Mouse (Mus musculus): ENCODE measurements at regions not wholly inside any gene's neighbourhood (a gene's known extent, or its start where the extent isn't known, plus 50 kb on each side); places are given as distances from the start of the nearest gene placed in this dataset.
"Not testable (repeated sequence)": the region's sequence is repeated elsewhere in the genome, so short reads cannot be mapped to it uniquely, and the experiment has no call there.

DNA sequence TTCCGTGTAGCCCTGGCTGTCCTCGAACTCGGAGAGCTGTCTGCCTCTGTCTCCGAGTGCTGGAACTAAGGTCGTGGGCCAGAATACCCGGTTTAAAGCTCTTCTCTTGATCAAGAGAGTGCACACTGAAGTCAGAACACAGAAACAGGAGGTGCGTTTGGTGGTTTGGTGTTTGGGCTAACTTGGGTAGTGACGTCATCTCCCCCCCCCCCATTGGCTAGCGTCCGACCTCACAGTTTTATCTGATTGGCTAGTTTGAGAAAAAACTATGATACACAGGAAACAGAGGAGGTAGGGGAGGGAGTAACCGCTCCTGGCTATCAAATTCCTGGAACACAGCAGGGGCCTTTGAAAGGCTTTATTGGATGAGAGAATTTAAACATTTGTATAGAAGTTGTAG lies 60.2 kb upstream of the Pim1 start:
- ATAC-seq (ENCODE audit: poor library complexity, severe bottlenecking), result no peak

DNA sequence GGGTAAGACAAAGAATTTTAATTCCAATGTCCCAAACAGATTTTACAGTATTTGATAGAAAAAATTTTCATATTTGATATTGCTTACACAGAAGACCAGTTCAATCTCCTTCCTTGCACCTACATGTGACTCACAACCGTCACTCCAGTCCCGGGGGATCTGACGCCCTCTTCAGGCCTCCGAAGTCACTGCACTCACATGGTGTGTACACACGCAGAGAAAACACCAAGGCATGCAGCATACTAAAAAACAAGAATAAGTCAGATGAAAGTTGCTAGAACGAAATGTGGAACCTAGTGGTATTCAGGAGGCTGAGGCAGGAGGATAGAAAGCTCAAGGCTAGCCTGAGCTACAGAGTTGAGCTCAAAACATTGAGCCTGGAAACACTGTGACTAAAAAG lies 59.7 kb upstream of the Pim1 start:
- no peak for ATAC-seq (ENCODE audit: poor library complexity, severe bottlenecking)

DNA sequence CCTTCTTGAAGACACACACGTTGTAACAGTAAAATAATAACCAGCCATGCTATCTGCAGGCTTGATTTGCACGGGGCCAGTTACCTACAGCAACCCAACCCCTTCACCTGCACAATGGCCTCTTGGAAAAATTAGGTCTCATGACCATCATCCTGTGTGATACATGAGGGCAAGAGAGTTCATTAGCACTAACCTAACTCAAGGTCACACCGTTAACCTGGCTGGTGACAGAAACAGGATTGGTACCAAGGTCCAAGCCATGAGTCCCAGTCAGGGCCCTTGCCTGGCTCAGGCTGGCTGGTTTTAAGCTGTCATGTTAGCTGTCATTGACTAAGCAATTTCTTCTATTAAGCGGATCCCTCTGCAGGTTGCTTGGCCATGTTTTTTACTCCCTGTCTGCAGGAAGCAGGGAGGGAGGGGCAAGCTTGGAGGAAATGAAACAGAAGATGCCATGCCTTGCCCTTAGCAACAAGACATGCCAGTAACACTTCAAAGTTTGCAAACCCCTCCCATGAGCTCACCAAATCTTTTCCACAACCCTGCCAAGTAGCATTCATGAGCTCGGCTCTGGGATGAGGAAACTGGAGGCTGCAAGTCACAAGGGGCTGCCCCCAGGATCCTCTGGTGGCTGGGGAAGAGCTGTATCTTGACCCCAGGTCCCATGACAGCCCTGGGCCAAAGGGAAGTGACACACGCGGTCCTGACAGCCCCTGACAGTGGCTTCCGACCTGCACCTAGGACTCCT lies 58.8 kb upstream of the Pim1 start:
- ATAC-seq (ENCODE audit: poor library complexity, severe bottlenecking), result peak; percentile 72

DNA sequence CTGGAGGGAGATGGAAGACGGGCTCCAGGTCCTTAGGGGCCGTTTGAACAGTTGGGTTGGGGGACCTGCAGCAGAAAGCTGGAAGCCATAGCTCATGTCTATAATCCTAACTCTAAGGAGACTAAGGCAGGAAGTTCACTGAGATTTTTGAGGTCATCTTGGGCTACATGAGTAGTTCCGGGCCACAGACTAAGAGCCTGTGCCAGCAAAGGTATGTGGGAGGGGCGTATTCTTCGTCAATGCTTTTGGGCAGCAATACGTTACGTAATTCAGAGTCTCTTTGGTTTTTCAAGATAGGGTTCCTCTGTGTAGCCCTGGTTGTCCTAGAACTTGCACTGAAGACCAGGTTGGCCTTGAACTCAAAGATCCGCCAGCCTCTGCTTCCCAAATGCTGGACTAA lies 57.9 kb upstream of the Pim1 start:
- no peak for ATAC-seq (ENCODE audit: poor library complexity, severe bottlenecking)

DNA sequence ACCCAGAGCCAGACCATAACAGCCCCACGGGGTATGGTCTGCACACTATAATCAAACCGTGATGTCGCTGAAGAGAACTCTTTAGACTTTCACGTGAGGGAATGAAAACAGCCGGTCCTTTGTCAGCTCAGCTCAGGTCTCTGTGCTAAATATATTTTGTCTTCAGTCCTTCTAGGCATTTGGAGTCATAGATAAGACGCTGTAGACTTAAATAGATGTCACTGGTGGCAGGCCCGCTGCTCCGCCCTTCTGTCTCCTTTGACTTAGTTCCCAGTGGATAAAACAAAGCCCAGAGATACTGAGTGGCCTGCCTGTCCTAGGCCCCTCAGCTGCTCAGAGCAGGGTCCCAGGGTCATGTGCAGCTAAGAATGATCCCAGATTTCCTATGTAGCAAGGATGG lies 57.2 kb upstream of the Pim1 start:
- ATAC-seq (ENCODE audit: poor library complexity, severe bottlenecking), result no peak

DNA sequence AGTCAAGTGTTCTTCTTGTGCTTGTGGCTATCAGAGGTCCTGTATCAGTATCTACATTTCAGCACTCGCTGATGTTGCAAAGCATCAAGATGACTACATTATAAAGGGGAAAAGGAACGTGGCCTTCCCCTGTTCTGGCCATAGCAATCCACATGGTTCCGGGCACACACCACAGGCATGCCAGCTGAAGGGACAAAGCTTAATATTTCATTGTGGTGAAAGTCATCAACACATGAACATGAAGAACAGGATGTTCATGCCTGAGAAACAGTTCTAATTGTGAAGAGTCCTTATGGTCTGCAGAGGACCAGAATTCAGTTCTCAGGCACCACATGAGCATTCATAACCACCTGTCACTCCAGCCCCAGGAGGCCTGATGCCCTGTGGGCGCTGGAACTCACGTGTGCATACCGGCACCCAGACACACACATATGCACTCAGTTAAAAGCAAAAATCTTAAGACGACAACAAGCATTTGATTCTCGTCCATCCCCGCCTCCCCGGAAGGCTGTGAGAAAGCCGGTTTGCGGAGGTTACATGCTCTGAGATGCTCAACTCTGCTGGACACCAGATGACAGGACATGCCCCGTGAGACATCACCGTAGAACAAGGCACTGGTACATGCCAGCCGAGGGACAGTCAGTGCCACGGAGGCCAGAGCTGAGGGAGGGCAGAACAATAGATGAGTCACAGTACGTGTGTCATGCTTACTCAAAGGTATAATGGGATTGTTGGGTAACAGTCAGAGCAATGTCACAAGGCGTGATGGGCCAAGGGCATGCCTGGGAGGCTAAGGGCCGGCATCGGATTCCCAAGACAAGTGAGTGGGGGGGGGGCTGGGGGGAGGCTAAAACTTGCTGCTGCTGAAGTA lies 56.2 kb upstream of the Pim1 start:
- no peak for ATAC-seq (ENCODE audit: poor library complexity, severe bottlenecking)

DNA sequence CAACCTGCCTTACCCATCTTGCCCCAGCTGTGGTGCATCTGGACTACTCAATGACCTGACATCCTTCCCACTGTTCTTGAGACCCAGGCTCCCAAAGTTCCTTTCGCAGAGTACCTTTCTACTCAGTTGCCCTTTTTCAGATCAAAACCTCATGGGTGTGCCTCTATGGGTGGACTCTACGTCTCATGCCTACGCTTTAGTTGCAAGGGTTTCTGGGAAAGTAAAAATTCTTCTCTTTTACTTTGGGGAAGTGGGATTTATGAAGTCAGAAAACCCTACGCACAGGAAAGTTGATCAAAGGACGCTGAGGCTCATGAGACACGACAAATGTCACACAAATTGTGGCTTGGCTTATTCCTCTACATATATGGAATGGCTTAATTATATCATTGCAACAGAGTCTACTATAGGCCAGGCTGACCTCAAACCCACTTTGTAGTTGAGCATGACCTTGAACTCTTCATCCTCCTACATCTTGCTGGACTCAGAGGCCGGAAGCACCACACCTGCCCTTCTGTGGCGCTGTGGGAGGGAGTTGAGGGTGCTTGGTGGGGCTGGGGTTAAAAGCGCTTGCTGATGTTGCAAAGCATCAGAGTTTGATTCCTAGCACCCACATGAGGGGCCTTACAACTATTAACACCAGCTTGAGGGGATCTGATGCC lies 55.1 kb upstream of the Pim1 start:
- peak; percentile 30 for ATAC-seq (ENCODE audit: poor library complexity, severe bottlenecking)

DNA sequence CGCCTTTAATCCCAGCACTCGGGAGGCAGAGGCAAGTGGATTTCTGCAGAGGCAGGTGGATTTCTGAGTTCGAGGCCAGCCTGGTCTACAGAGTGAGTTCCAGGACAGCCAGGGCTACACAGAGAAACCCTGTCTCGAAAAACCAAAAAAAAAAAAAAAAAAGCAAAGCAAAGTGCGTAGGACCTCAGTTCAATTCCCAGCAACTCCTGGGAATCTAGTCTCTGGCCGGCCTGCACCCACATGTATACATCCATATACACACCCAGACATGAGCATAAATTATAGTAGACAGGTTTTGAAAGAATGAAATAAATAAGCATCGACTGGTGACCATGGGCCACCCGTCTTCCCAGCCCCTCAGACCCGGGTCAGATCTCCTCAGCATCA lies 54.1 kb upstream of the Pim1 start:
- not testable (repeated sequence) for ATAC-seq (ENCODE audit: poor library complexity, severe bottlenecking)

DNA sequence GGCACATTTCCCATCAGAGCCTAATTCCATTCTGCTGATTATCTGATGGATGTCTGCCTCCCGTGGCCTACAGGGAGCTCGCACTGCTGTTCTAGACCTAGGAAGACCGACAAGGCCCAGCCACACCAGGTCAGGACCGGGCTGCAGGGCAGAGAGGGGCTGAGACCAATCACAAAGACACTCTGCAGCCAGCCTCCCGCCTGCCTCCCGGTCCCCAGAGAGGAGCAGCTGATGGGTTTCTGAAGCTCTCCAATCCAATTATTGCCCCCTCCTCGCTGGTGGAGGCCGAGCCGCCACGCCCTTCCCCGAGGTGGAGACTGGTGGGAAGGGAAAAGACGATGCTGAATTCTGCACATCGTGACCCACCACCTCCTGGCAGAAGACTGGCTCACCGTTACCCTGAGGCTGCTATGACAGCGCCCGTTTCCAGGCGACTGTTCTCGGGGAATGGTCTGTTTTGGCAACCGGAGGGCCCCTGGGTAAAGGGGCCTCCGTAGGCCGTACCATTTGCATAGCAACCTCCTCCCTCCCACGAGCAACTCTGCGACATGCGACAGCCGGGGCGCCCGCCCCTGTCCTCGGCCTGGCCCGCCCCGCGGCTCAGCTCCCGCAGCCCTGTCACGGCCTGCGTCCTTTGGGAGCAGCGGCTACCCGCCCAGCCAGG lies 53.5 kb upstream of the Pim1 start:
- peak; percentile 58 for ATAC-seq (ENCODE audit: poor library complexity, severe bottlenecking)

DNA sequence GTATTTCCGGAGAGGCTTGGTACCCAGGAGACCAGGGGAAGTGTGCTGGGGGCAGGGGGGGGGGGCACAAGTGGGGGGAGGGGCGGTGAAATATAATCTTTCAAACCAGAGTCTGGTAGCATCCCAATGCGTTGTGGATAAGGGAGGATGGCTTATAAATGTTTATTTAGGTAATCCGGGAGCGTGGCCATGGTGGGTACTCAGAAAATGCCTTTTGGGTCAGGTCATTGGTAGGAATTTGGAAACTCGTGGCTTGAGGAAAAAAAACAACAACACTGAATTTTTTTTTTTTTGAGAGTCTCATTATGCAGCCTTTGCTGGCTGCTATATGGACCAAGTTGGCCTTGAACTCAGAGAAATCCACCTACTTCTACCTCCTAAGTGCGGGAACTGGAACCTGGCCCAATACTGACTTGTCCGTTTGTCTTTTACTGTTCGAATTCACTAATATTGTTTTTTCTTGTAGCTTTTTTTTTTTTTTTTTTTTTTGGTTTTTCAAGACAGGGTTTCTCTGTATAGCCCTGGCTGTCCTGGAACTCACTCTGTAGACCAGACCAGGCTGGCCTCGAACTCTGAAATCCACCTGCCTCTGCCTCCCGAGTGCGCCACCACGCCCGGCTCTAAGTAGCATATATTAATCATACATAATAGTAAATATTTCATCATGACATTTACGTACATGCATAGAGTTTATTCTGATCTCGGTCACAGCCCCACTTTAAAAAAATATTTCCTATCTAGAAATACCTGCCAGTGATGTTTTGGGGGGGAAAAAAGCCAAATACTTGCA lies 52.8 kb upstream of the Pim1 start:
- ATAC-seq (ENCODE audit: poor library complexity, severe bottlenecking), result no peak

DNA sequence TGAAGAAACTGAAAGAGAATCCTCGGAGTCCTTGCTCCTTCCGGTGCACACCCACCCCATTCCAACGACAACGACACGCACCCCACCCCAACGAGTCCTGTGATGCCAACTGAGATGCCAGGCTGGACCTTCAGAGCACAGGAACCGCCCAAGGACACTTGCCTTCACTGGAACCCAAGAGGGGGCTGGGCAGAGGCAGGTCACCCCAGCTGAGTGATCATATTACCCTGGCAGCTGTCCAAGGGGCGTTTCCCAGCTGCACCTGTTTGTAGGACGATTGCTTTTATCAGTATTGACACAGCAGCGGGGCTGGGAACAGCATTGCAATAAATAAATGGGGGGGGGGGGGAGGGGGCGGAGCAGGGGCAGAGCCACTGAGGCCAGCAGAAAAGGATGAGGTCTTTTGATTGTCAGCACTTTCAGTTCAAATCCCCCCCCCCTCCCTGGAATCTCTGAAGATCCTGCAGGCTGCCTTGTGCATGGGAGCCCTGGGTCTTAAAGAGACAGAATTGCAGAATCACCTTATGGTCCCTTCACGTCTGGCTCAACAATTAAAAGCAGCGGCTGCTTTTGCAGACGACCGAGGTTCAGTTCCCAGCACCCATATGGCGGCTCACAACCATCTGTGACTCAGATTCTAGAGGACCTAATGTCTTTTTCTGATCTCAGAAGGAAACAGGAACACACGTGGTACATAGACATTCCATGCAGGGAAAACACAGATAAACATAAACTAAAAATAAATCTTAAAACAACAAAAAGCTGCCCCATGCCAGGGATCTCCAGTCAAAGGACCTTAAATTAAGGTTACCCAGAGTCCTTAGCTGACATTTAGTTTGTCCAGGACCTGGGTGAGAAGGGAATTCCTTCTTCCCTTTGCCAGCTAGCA lies 52.0 kb upstream of the Pim1 start:
- ATAC-seq (ENCODE audit: poor library complexity, severe bottlenecking), result no peak

DNA sequence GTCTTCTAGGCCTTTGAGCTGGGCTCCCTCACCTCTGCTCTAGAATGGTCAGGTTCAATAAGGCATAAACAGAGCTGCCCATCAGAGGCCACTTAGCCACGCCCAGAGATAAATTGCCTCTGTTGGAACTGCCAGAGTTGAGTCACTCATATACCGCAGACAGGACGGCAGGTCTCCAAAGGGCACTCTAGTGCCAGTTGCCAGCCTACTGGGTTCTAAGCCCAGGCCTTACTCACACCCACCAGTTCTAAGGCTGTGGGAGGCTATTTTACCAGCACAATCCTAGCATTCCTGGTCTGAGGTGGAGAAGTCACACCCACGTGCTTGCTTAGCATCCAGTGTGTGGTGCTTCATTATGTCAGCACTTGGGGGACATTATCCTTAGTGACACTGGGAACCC lies 50.6 kb upstream of the Pim1 start:
- no peak for ATAC-seq (ENCODE audit: poor library complexity, severe bottlenecking)

DNA sequence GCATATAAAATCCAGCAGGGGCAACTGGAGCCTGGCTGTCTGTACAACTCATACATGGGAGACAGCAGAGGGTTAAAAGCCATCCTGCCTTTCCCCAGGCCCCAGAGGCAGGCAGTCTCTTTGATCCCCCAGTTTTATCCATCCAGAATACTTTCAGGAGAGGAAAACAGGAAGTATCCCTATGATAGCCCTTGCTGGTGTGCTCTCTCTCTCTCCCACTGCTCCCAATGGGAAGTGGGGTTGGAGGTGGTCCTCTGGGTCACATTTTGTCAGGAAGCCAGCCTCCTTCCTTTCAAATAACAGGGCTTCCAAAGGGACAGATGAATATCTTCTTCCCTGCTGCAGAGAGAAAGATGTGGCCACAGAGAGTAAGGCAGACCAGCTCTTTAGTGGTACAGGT lies 50.1 kb upstream of the Pim1 start:
- no peak for ATAC-seq (ENCODE audit: poor library complexity, severe bottlenecking)

All from megakaryocyte, adult 5-6 weeks (primary cell).